Mouse (Mus musculus) hindbrain, embryonic 13.5 days (tissue): ENCODE measurements at regions not wholly inside any gene's neighbourhood (a gene's known extent, or its start where the extent isn't known, plus 50 kb on each side); places are given as distances from the start of the nearest gene placed in this dataset.

Source experiments
- ATAC-seq: fragments of 200-750 bp; cut with Nextera tagmentation; 2 replicates; pipeline ENCODE4 v1.8.0; 2017; ENCODE audit warnings: moderate TSS enrichment; ENCODE audit not compliant: low FRiP score
- H3K27ac ChIP-seq: fragments of 300-500 bp; sonication (generic); 2 replicates; pipeline ENCODE4 v1.5.1; 2015; ENCODE audit warnings: inconsistent platforms, mild to moderate bottlenecking, moderate library complexity
- H3K27me3 ChIP-seq: fragments of 300-500 bp; sonication (generic); 2 replicates; pipeline ENCODE4 v1.6.1; 2015; ENCODE audit warnings: mild to moderate bottlenecking, inconsistent platforms
- H3K36me3 ChIP-seq: fragments of 300-500 bp; sonication (generic); 2 replicates; pipeline ENCODE4 v1.6.1; 2015; ENCODE audit warnings: mild to moderate bottlenecking, inconsistent platforms
- H3K4me1 ChIP-seq: fragments of 300-500 bp; sonication (generic); replicated peaks from 2 replicates; pipeline ENCODE4 v1.6.1; 2015; ENCODE audit warnings: inconsistent platforms
- H3K4me2 ChIP-seq: fragments of 300-500 bp; sonication (generic); 2 replicates; pipeline ENCODE4 v1.6.1; 2015; ENCODE audit warnings: inconsistent platforms, mild to moderate bottlenecking, moderate library complexity
- H3K4me3 ChIP-seq: fragments of 300-500 bp; sonication (generic); 2 replicates; pipeline ENCODE4 v1.5.1; 2015; ENCODE audit warnings: mild to moderate bottlenecking, inconsistent platforms
- H3K9ac ChIP-seq: fragments of 300-500 bp; sonication (generic); 2 replicates; pipeline ENCODE4 v1.6.1; 2015; ENCODE audit warnings: mild to moderate bottlenecking, inconsistent platforms
- H3K9me3 ChIP-seq: fragments of 300-500 bp; sonication (generic); 2 replicates; pipeline ENCODE4 v1.6.1; 2016; ENCODE audit warnings: inconsistent platforms
- WGBS: fragments of 180-500 bp; shearing (Covaris S2); methylation state at CpG from one replicate; pipeline ENCODE4 v1.1.7; 2015; 5-methylcytosine and 5-hydroxymethylcytosine counted together

GRCm38 (mm10) chr2:75341726-75342280, 317.3 kb upstream of the Hnrnpa3 start:
- 86% methylated on average over 6 of the region's 6 CpGs for WGBS
- Histone ChIP-seq H3K27me3 (no peaks in the 10 kb centered on the region), H3K4me1 (no peaks in the 10 kb centered on the region), H3K27ac (no peak overlapping the region), H3K36me3 (no peaks in the 10 kb centered on the region), H3K4me3 (no peak overlapping the region), H3K9ac (no peak overlapping the region), H3K9me3 (no peaks in the 10 kb centered on the region), H3K4me2 (no peak overlapping the region)
- ATAC-seq, result no peak

DNA sequence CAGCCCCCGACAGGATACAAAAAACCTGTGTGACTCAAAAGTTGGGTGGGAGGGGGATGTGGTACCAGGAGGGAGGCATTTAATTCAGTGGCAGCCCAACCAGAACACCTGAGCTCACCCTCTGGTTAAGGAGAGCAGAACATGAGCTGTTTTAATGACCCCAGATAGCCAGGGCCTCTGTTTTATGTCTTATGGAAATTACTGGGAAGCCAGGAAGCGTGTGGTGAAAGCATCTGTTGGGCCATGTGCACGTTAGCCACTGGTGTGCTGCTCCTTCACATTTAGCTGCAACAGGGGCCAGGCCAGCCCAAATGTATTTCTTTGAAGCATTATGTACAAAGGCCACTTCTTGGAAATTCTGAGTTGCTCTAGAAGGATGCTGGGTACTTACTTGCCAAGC, 308.2 kb upstream of the Hnrnpa3 start:
- Histone ChIP-seq H3K27ac (0 out of 2 replicates have a peak overlapping the region, but pooled peaks have one; percentile 61), H3K4me1 (peaks cover 23% of the 10 kb centered on the region), H3K9ac (no peak overlapping the region), H3K4me2 (no peak overlapping the region), H3K27me3 (no peaks in the 10 kb centered on the region), H3K4me3 (no peak overlapping the region), H3K36me3 (no peaks in the 10 kb centered on the region), H3K9me3 (no peaks in the 10 kb centered on the region)
- WGBS, result 80% methylated on average over 3 of the region's 3 CpGs
- no peak for ATAC-seq

DNA sequence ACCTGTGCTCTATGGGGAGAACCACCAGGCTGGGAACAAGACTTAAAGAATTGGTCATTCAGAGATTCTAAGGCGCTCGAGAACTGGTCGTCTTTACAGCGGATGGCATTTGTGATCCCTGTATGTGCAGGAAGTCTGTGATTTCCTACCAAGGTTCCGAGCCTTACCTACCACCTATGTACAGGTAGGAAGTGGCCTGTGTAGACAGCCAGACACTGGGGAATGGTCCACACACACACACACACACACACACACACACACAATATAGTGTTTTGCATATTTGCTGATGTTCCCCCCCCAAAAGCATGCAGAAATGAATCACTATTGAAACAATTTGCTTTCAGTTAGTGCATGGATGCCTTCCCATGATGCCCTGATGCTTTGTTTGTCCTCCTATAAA, 307.1 kb upstream of the Hnrnpa3 start:
- no peak overlapping the region for H3K4me3 ChIP-seq
- no peaks in the 10 kb centered on the region for H3K27me3 ChIP-seq
- no peak overlapping the region for H3K4me2 ChIP-seq
- H3K9ac ChIP-seq, result no peak overlapping the region
- WGBS, result 87% methylated on average over 5 of the region's 5 CpGs
- H3K27ac ChIP-seq, result peak overlapping the region; percentile 61
- ATAC-seq, result peak; percentile 57; the same call in 1 of the 2 replicates
- no peaks in the 10 kb centered on the region for H3K36me3 ChIP-seq
- H3K9me3 ChIP-seq, result no peaks in the 10 kb centered on the region
- H3K4me1 ChIP-seq, result peaks cover 23% of the 10 kb centered on the region

GRCm38 (mm10) chr2:75352564-75352963, 306.5 kb upstream of the Hnrnpa3 start:
- peak overlapping the region; percentile 60 for H3K27ac ChIP-seq
- 0 out of 2 replicates have a peak, but pooled peaks have one; percentile 49 for ATAC-seq
- WGBS, result 45% methylated on average over 4 of the region's 4 CpGs
- no peaks in the 10 kb centered on the region for H3K36me3 ChIP-seq
- no peaks in the 10 kb centered on the region for H3K27me3 ChIP-seq
- no peak overlapping the region for H3K9ac ChIP-seq
- H3K4me2 ChIP-seq, result no peak overlapping the region
- H3K4me1 ChIP-seq, result peaks cover 23% of the 10 kb centered on the region
- H3K4me3 ChIP-seq, result no peak overlapping the region
- H3K9me3 ChIP-seq, result no peaks in the 10 kb centered on the region

DNA sequence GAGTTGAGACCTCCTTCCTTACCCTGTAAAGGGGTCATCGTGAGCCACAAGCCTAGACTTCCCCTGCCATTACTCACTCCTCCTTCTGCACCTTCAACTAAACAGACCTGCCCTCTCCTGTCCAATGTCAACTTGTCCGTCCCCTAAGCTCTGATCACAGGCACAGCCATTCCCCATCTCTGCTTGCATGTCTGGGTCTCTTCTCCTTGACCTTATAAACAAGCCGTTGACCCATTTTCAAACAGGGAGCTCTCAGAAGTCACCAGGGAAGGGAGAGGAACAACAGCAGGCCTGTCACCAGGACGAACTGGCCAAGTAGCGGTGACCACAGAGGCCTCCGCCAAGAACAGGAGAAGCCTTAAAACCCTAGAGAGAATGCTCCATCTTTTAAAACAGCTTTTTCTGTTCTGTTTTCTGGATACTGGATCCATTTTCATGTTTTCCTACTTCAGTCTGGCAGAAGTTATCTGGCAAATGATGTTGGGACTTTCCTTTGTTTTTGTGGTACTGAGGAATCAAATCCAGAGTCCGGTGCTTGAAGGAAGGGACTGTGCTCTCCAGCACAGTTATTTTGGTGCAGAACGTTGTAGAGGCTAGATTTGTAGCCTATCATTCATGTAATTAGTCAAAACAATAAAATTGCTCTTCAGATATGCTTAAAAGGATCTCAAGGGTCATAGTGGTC, 302.2 kb upstream of the Hnrnpa3 start:
- ATAC-seq, result no peak
- H3K4me3 ChIP-seq, result no peak overlapping the region
- WGBS, result 82% methylated on average over 8 of the region's 8 CpGs

GRCm38 (mm10) chr2:75357516-75357915, 301.5 kb upstream of the Hnrnpa3 start:
- ATAC-seq, result no peak
- no peak overlapping the region for H3K9ac ChIP-seq
- no peaks in the 10 kb centered on the region for H3K36me3 ChIP-seq
- H3K27me3 ChIP-seq, result no peaks in the 10 kb centered on the region
- peaks cover 15% of the 10 kb centered on the region for H3K4me1 ChIP-seq
- no peak overlapping the region for H3K27ac ChIP-seq
- no peaks in the 10 kb centered on the region for H3K9me3 ChIP-seq
- WGBS, result 76% methylated on average over 2 of the region's 2 CpGs
- H3K4me3 ChIP-seq, result no peak overlapping the region
- no peak overlapping the region for H3K4me2 ChIP-seq

More for the DNA sequence above, 302.2 kb upstream of the Hnrnpa3 start:
- Histone ChIP-seq H3K4me1 (peaks cover 18% of the 10 kb centered on the region), H3K4me2 (no peak overlapping the region), H3K27me3 (no peaks in the 10 kb centered on the region), H3K9ac (no peak overlapping the region), H3K27ac (no peak overlapping the region), H3K9me3 (no peaks in the 10 kb centered on the region), H3K36me3 (no peaks in the 10 kb centered on the region)

DNA sequence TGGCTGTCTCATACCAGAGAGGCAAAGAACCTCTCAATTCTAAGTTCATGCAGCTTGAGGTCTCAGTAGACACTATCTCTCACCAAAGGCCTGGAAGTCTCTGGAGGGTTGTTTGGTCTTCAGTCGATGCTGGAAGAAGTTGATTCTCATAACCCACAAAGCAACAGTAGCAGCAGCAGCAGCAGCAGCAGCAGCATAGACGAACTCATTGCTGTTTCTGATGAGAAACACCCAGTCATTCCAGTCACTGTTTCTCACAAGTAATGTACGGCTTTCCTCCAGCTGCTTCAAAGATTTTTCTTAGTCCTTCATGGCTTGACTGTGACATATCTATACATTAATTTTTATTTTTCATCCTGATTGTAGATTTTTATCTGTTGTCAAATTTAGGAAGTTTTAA, 298.1 kb upstream of the Hnrnpa3 start:
- H3K27me3 ChIP-seq, result no peaks in the 10 kb centered on the region
- H3K36me3 ChIP-seq, result no peaks in the 10 kb centered on the region
- no peak overlapping the region for H3K27ac ChIP-seq
- ATAC-seq, result no peak
- no peak overlapping the region for H3K4me2 ChIP-seq
- no peak overlapping the region for H3K9ac ChIP-seq
- 88% methylated on average over 3 of the region's 3 CpGs for WGBS
- no peaks in the 10 kb centered on the region for H3K9me3 ChIP-seq
- no peaks in the 10 kb centered on the region for H3K4me1 ChIP-seq
- no peak overlapping the region for H3K4me3 ChIP-seq

DNA sequence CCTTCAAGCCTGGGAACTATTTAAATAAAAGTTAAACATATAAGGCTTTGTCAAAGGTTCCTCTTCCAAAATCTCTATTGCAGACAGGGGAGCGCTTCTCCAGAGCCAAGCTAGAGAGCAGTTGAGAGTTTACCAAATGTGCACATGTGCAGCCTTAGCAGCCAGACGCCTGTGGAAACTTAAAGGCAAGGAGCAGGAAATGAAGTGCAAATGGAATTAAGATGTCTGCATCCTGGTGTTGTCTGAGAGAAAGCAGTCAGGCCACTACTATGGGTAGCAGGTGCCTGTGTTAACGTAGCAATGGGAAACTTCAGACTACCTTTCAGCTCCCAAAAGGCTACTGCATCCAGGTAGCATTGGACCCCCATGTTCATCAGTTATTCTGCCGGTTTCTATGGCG, 282.4 kb upstream of the Hnrnpa3 start:
- H3K36me3 ChIP-seq, result no peaks in the 10 kb centered on the region
- 73% methylated on average over 5 of the region's 5 CpGs for WGBS
- H3K9me3 ChIP-seq, result no peaks in the 10 kb centered on the region
- H3K4me1 ChIP-seq, result peaks cover 12% of the 10 kb centered on the region
- ATAC-seq, result no peak
- no peak overlapping the region for H3K4me3 ChIP-seq
- H3K27ac ChIP-seq, result peak overlapping the region; percentile 1; the same call in 1 of the 2 replicates
- no peaks in the 10 kb centered on the region for H3K27me3 ChIP-seq
- no peak overlapping the region for H3K9ac ChIP-seq
- H3K4me2 ChIP-seq, result no peak overlapping the region

GRCm38 (mm10) chr2:75385551-75386263, 273.4 kb upstream of the Hnrnpa3 start:
- no peak for ATAC-seq
- no peak overlapping the region for H3K9ac ChIP-seq
- no peaks in the 10 kb centered on the region for H3K36me3 ChIP-seq
- H3K9me3 ChIP-seq, result no peaks in the 10 kb centered on the region
- peaks cover 12% of the 10 kb centered on the region for H3K4me1 ChIP-seq
- 54% methylated on average over 7 of the region's 7 CpGs for WGBS
- no peak overlapping the region for H3K4me2 ChIP-seq
- H3K27ac ChIP-seq, result peak overlapping the region; percentile 53; the same call in 1 of the 2 replicates
- no peaks in the 10 kb centered on the region for H3K27me3 ChIP-seq
- H3K4me3 ChIP-seq, result no peak overlapping the region

DNA sequence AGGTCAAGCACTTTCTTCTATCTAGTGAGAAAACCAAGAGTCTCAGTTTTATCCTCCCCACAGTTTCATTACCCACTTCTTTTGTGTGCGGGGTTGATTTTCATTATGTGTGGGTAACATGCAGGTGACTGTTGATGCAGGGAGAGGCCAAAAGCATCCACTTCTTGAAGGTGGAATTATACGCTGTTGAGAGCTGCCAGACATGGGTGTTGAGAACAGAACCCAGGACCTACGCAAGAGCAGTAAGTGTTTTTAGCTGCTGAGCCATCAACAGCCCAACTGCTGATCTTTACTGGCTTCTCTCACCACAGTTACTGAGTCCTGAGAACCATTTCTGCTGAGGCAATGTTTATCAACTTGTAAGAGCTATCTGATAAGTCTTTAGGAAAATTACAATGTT, 272.4 kb upstream of the Hnrnpa3 start:
- Histone ChIP-seq H3K36me3 (no peaks in the 10 kb centered on the region), H3K9me3 (no peaks in the 10 kb centered on the region), H3K4me2 (no peak overlapping the region), H3K4me3 (no peak overlapping the region), H3K27ac (no peak overlapping the region), H3K9ac (no peak overlapping the region), H3K27me3 (no peaks in the 10 kb centered on the region), H3K4me1 (peaks cover 12% of the 10 kb centered on the region)
- WGBS, result over 99% methylated on average over 3 of the region's 3 CpGs
- no peak for ATAC-seq

GRCm38 (mm10) chr2:75392041-75392440, 267.0 kb upstream of the Hnrnpa3 start:
- WGBS, result 87% methylated on average over 3 of the region's 3 CpGs
- Histone ChIP-seq H3K4me1 (0 out of 2 replicates have a peak, but pooled peaks cover 9% of the 10 kb centered on the region), H3K9me3 (no peaks in the 10 kb centered on the region), H3K9ac (no peak overlapping the region), H3K27ac (no peak overlapping the region), H3K36me3 (no peaks in the 10 kb centered on the region), H3K4me2 (no peak overlapping the region), H3K4me3 (no peak overlapping the region), H3K27me3 (no peaks in the 10 kb centered on the region)
- no peak for ATAC-seq

DNA sequence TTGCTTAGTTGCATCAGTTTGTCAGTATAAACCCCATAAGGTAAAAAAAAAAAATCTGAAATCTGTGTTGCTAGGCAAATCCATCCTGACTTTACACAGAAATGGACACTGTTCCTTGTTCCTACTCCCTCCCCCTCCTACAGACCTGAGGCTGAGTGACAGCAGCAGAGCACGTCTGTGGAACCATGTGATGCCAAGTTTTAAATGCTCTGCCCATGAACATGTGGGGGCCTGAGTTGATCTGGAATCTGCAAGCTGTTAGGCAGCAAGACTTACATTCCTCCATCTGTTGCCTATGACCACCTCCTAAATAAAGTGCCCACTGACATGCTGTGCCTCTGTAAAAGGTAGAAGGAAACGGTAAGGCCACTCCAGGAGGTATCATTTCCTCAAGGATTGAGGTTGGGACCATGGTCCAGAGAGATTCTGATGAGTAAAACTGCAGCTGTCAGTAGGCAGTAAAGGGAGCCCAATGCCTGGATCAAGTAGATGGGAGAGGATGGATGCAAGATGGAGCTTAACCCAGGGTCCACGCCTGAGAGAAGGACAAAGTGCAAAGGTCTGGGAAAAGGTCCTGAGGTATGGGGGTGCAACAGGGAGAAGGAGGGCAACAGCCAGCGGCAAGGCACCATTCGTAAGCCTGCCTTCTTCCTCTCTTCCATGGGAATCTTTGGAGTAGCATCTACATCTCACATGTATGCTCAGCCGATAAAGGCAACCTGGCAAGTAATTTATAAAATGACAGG, 264.0 kb upstream of the Hnrnpa3 start:
- Histone ChIP-seq H3K9ac (no peak overlapping the region), H3K4me1 (0 out of 2 replicates have a peak, but pooled peaks cover 9% of the 10 kb centered on the region), H3K4me2 (no peak overlapping the region), H3K4me3 (no peak overlapping the region), H3K27me3 (no peaks in the 10 kb centered on the region), H3K9me3 (no peaks in the 10 kb centered on the region), H3K36me3 (no peaks in the 10 kb centered on the region), H3K27ac (no peak overlapping the region)
- WGBS, result 73% methylated on average over 6 of the region's 6 CpGs
- no peak for ATAC-seq
